Mouse (Mus musculus) 3T3-L1 (cell line): Measurements from ENCODE around the gene Tmem201.
A peak's percentile ranks its signal among the peaks of the same experiment; 100 is the strongest.
"Not testable (repeated sequence)": the region's sequence is repeated elsewhere in the genome, so short reads cannot be mapped to it uniquely, and the experiment has no call there.

ENCODE experiments used
- DNase-seq: peaks from one replicate; pipeline ENCODE4 v3.0.0-alpha.2; 2015; ENCODE audit warnings: low read depth, low spot score

Tmem201 gene

DNA sequence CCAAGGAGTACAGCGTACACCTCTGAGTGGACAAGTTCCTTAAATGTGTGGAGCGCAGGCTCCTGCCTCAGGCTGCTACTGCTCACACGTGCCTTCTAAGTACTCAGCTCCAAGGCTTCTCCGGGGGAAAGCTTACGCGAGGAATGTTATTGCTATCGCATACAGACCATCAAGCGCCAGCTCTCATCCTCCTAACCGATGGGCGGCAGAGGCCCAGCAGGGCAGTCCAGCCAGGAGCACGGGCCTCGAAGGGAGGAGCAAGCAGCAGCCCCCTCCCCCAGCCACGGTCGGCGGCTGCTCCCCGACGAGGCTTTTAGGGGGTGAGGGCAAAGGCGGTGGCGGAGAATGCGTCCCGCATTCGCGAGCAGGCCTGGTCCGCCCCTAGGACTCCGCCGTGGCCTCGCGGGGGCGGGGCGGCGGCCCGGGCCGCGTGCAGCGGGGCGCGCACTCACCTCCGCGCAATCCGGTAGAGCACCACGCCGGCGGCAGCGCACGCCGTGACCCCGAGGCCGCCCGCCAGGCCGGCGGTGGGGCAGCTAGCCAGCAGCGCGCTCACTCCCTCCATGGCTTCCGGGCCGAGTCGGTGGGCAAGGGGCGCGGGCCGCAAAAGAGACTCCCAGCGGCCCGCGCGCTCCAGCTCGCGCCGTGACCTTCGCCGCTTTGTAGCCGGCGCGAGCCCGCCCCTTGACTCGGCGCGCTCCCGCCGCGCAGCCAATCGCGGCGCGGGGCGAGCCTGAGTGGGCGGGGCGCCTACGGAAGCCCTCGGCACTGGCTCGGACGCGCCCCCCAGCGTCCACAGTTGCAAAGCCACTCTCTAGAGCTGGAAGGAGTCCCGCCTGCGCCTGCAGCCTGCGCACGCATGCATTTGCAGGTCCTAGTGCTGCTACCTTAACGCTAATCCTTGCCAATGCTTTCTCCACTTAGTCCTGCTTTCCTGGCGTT is at the start of gene Tmem201:
Gene Tmem201, minus strand, starts transcription at position 662 of the 942 bp plus-strand sequence.
- peak; percentile 87 for DNase-seq

DNA sequence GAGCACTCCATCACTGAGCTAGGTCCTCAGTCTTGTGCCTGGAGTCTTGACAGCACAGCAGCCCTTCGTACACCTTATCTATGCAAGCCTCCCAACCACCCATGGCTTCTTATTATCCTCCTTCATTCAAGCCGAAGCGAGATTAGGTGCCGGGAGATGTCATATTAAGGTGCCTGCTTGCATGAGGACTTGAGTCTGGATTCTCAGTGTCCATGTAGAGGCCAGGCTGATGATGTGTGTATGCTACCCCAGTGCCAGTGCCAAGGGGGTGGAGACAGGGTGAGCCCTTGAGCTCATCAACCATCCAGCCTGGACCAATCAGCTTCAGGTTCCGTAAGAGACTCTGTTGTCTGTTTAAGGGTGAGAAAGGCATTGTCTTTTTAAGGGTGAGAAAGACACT is 47.1 kb upstream of the Tmem201 start:
- peak; percentile 40 for DNase-seq

DNA sequence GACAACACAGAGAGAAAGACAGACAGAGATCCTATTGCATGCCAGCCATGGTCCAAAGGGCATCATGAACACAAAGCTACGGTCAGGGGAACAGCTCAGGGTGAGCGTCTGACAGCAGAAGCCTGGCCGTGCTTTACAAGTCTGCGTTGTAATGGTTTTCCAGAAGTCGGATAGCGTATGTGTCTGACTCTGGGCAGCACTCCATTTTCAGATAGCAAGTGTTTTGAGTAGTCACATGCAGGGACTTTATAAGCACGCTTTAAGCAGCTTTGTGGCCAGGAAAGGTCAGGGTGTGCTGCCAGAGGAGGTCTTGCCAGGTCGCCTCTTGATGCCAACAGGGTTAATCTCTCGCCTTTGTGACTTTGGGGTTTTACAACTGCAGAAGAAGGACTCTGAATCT is 46.5 kb upstream of the Tmem201 start:
- no peak for DNase-seq

DNA sequence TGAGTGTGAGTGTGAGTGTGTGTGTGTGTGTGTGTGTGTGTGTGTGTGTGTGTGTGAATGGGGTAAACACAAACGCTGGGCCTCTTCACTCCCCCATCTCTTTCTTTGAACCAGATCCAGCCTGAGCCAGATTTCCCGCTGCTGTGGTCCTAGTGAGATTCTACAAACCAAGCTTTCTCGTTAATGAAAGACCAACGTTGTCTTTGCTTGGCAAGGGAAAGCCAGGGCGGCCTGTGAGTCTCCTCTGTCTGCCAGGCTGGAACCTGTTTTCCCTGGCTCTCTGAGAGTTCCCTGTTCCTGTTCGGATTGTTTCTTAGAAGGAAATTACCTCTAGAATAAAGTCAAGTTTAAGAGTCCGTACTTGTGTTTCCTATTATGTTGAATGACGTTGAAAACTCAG is 45.1 kb upstream of the Tmem201 start:
- no peak for DNase-seq

DNA sequence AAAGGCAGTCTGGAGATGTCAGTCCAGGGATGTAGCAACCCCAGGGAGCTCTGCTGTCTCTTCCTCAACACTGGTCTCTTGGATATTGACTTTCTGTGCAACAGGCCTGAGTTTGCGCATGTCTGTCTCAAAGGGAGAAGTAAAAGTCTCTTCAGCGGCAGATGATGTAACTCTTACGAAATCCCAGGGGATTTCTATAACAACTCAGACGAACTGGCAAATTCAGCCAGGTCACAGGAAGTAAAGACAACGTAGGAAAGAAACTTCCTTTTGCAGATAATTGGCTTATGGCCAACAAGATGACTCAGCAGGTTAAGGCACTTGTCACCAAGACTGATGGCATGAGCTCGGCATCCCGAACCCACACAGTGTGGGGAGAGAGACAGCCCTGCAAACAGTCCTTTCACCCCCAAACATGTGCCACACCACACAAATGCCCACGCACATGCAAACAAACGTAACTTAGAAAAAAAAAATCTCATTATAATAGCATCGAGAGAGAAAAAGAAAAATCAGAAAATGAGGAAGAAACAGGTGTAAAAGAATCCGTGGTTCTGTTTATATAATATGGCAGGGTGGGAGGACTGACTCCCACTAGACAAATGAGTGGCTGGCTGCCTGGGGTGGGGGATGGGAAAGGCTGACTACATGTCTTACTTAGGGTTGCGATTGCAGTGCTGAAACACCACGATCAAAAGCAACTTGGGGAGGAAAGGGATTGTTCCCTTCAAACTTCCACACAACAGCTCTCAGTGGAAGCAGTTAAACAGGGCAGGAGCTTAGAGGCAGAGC is 42.9 kb upstream of the Tmem201 start:
- DNase-seq = peak; percentile 95

DNA sequence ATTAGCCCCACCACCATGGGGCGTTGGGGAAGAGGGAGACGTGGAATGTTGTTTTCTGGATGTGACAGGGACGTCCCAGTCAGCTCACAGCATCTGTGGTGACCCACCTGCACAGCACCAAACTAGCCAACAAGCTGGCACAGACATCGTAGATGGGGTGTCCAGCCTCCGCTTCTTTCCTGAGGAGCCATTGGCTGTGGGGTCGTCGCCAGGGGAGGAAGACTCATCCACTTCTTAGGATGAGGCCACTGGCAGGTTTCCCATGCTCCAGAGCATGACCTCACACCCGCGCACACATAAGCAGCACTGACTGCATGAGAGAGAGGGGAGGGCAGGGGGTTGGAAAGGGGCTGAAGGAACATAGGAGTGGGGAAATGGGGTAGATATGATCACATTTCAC is 42.1 kb upstream of the Tmem201 start:
- peak; percentile 29 for DNase-seq

DNA sequence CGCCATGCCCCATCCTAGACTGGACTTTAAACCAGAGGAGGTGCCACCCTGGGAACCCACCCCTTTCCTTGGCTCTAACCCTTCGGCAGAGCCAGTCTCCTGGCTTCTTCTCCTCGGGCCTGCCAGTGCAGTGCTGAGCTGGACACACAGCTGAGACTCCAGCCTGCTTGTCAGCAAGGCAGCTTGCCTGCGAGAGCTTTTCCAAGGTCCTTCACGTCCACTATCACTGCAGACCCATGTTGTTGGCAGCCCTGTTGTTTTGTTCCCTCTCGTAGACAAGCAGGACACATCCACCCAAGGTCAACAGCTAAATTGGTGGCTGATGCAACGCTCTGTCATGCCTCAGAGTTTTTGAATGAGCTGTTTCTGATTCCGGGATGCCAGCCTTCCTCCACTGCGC is 39.3 kb upstream of the Tmem201 start:
- peak; percentile 58 for DNase-seq

DNA sequence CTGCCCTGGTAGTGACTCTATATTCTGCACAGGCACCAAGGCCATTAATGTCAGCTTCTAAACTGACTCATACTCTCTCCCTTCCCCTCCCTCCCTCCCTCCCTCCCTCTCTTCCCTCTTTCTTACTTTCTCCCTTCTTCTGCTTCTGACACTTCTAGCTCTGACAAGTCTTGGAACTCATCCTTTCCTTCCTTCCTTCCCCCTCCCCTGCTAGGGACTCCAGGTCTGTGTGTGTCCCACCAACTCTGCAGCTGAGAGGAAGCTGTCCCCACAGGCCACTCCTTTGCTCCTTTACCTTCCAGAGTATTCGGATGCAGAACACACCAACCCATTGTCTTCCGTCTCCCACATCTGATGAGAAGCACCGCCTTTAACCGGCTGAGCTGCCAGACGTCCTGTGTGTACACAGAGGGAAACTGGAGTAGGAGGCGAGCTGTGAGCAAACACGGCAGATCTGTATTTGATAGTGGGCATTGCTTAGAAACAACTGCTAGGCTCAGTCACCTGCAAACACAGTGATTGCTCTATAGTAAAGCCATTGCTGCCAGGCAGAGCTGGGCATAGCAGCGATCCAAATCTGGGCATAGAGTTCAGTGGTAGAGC is 38.0 kb upstream of the Tmem201 start:
- peak; percentile 25 for DNase-seq

DNA sequence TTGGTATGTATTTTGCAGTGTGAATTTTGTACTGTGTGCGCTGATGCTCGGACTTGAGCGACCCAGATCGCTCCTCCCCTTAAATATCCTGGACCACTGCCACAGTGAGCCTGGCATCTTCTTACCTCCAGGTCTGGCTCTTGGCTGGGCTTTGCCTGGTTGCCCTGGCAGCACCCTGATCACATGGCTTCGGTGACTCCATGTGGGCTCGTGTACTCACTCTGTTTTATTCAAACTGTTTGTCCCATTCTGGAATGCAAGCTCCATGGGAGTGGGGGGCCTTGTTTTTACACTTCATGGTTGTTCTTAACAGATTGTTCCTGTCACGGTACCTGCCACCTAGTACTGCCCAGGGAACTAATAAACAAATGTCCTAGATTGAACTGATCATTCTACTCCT is 37.5 kb upstream of the Tmem201 start:
- DNase-seq = no peak

DNA sequence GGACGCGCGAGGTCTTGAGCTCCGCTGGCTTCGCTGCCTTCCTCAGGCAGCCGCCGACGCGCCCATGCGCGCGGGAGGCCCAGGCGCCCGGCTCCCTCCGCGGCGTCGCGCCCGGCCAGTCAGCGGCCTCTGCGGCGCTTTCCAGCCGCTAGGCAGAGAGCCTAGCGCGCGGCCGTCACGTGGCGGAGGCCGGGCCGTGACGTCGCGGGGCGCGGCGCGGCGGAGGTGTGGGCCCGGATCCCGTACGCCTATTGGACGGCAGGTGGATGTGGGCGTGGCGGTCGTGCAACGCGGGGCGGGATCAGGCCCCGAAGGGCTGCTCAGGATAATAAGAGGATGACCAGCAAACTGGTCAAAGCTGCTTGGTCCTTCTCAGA is 36.2 kb upstream of the Tmem201 start, which contains the start of gene Slc25a33:
Gene Slc25a33, minus strand, starts transcription at position 184 of the 377 bp plus-strand sequence.
- DNase-seq = peak; percentile 90

DNA sequence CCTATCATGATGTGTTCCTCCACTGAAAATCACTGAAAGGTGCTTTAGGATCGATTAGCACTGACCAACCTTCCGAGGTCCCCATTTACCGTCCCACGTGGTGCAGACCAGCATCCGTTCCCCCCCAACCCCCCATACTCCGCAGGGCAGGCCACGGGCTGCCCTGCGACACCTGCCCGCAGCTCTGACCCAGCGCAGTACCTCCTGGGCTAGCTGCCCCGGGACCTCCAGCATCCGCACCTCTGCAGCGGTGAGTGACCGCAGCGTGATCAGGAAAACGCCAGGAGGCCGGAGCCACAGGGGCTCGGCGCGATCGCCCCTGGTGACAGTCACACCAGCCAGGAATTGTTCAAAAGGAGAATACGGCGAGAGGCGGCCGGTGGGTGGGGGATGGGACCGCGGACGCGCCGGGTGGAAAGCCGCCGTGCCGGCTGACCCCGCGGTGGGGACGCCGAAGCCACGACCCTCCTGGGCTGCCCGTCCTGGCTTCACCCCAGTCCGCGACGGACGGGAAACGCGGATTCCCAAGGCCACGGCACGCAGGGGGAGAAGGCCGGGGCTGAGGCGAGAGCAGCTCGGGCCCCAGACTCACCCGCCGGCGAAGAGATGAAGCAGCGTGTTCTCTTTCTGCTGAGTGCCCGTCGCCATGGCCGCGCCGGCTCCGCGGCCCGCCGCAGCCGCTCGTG is 35.7 kb upstream of the Tmem201 start:
- DNase-seq = peak; percentile 21

DNA sequence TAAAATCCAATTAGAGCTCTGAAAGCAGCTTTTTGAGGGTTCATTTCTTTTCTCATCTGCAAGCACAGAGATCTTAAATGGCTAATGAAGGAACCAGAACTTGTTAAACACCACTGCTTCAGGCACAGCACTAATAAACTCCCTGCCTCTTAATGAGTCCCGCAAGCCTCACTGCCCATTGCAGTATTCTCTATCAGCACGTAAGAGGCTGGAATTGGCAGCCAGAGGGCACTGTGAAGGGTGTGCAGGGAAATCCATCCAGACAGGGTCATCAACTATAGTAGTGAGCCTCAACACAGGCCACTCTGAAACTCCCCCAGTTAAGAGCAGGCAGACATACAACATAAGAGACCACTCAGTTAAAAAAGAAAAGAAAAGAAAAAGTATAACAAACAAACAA is 34.5 kb upstream of the Tmem201 start:
- DNase-seq = peak; percentile 68

DNA sequence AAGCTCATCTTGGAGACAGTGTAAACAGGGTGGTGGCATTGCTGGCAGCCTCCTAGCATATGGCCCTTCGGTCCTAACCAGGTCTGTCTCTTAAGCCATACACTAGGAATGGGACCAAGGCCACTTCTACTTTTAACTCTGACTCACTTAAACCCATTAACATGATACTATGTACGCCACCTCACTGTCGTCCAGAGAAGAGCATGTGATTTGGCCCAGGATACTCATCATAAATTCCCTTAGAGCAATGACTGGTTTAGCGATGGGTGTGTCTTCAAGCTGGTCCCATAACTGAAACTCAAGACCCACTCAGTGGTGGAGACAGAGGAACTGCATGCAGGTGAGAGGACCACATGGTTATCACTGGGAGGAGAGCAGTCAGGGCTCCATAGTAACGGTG is 27.4 kb upstream of the Tmem201 start:
- no peak for DNase-seq

DNA sequence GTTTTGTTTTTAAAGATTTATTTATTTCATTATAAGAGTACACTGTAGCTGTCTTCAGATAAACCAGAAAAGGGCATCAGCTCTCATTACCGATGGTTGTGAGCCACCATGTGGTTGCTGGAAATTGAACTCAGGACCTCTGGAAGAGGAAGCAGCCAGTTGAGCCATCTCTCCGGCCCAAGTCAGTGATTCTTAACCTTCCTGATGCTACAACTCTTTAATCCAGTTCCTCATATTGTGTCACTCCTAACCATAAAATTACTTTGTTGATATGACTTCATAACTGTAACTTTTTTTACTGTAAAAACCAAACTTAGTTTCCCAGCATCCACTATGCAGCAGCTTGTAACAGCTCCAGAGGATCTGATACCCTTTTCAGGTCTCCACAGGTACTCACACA is 25.5 kb upstream of the Tmem201 start:
- no peak for DNase-seq

DNA sequence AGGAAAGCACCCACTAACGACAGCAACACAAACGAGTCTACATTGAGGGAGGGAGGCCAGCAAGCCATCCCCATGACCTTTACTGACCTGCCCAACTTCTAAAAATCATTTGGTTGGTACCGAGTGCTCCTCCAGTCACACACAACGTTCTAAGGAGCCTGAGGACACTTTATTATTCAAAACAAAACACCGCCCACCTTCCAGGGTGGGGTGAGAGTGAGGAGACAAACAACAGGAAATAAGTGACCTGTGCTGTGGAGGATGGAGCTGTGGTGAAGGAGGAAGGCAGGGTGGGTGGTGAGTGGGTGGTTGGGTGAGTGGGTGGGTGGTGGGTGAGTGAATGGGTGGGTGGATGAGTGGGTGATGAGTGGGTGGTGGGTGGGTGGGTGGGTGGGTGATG is 21.7 kb upstream of the Tmem201 start:
- no peak for DNase-seq

DNA sequence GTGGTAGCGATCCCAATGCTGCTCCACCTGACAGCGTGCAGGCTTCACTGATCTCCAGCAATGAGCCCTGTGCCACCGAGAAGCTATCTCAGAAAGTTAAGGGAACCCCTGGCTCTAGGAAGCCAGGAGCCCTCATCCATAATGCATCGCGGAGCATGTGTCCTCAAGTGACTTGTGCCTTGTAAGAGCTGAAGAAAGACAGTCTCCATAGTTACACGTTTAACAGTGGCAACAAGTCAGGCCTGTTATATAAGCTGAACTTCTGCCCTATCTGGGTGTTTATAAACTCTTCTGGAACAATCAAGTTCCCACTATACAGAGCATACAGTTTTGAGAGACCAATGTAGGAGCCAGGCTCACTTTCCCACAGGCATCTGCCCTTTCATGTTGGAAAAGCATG is 20.6 kb upstream of the Tmem201 start:
- DNase-seq = no peak

DNA sequence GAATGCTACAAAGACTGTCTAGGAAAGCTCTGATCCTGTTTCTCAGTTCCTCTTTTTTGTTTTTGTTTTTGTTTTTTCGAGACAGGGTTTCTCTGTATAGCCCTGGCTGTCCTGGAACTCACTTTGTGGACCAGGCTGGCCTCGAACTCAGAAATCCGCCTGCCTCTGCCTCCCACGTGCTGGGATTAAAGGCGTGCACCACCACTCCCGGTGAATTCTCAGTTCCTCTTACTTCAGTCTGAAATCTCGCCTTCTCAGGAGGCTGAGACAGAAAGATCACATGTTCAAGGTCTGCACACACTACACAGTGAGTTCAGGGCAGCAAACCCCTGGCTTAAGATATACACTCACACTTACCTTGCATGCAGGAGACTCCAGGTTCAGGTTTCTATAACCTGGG is 18.7 kb upstream of the Tmem201 start:
- not testable (repeated sequence) for DNase-seq

DNA sequence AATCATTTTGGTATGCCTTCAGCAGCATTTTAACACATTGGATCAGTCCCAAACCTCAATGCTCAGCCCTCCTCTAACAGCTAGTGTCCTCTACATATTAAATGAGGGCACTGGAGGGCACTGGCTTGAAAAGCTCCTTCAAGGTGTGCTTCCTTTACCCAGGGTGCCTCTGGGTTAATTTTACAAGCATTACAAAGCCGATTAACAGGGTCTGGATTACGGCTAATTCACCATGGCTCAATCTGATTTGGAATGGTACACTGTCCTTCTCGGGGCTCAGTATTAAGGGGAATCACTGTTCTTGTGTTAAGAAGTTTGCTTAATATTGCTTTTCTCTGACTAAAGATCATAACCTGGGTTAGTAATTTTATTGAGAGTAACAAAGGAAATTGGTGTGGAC is 15.0 kb upstream of the Tmem201 start:
- DNase-seq = no peak

DNA sequence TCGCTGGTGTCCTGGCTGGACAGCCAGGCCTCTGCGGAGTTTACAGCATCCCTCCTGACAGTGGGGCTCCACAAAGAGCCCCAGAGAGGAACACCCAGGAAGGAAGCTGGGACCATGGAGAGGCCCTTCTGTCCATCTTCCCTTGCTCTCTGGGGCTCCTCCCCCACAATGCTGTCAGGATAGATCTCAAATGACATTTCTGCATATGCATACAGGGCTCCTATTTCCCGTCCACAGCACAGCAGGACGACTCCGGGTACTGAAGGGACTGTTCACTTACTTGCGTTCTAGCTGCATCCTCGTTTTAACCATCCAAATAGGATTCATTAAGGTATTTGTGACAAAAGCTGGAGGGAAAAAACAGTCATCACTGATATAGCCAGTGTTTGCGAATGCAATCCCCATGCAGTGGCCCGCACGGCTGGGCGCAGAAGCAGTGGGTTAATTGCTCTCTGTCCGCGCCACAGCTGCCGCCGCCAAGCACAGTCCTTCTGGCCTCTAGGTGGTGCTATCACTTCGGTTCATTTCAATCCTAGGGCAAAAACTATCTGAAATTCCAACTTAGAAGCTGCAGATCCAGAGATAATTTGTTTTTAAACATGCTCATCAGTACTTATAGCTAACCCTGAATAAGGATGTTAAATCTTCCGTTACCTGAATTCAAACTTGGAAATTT is 14.4 kb upstream of the Tmem201 start:
- DNase-seq = peak; percentile 74

DNA sequence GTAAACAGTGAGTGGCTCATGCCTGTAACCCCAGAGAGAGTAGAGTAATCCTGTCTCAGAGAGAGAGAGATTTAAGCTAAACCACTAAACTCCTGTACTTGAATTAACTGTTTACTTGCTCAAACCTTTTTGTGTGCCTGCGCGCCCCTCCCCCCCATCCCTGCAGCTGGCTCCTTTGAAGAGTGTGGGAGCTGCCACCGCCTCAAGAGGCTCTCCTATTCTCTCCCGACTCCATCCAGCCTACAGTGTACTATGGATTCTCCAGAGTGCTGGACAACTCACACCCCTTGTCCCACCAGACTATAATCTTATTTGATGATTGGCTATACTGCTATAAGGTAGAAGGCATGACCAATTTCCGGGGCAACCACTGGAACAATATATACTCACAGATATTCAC is 12.8 kb upstream of the Tmem201 start:
- DNase-seq = no peak

DNA sequence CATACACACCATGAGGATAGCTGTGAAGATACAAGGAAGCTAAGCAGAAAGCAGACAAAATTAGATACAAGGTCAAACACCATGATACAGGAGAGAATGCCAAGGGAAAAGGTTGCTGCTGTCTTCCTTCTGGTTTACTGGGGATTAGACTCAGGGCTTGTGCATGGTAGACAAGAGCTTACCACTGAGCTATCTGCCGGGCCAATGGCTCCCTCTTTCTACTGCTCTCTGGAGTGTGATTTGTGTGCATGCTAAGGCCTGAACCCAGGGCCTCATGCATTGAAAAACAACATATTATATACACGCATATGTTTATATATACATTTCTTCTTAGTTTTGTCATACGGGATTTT is 11.8 kb upstream of the Tmem201 start:
- not testable (repeated sequence) for DNase-seq
